Mouse (Mus musculus) C2C12 (cell line): ENCODE data around the gene Mfap1b. TPM values are rescaled to one million over a fixed set of nuclear protein-coding genes. Genes with fewer than 3 reads are reported as not detected.

Source experiments
- H3K27me3 ChIP-seq: one replicate; pipeline ENCODE4 v1.6.1; 2011; ENCODE audit not compliant: control insufficient read depth, insufficient read depth, insufficient read length
- H3K36me3 ChIP-seq: one replicate; pipeline ENCODE4 v1.6.1; 2011; ENCODE audit not compliant: control insufficient read depth, insufficient read depth
- H3K4me3 ChIP-seq: one replicate; pipeline ENCODE4 v1.5.1; 2011; ENCODE audit warnings: mild to moderate bottlenecking, control low read depth; ENCODE audit not compliant: poor library complexity, insufficient read depth, severe bottlenecking
- H3K79me2 ChIP-seq: one replicate; pipeline ENCODE4 v1.6.1; 2011; ENCODE audit not compliant: control insufficient read depth, insufficient read depth
- H3K79me3 ChIP-seq: one replicate; pipeline ENCODE4 v1.6.1; 2011; ENCODE audit warnings: low read depth, control low read depth
- H3ac ChIP-seq: one replicate; pipeline ENCODE3; 2011; ENCODE audit warnings: low read depth; ENCODE audit not compliant: control insufficient read depth, insufficient read length
- CEBPB ChIP-seq: IDR thresholded peaks from one replicate; pipeline ENCODE4 v1.6.1; 2011; ENCODE audit warnings: low read depth, mild to moderate bottlenecking, control low read depth, moderate library complexity
- CTCF ChIP-seq: IDR thresholded peaks from one replicate; pipeline ENCODE4 v1.5.1; 2011; ENCODE audit not compliant: control insufficient read depth, insufficient read depth, insufficient read length
- FOSL1 ChIP-seq: IDR thresholded peaks from one replicate; pipeline ENCODE4 v1.8.0; 2011; ENCODE audit warnings: mild to moderate bottlenecking, low read length; ENCODE audit not compliant: poor library complexity, insufficient read depth, severe bottlenecking
- MAX ChIP-seq: IDR thresholded peaks from one replicate; pipeline ENCODE4 v1.6.1; 2011; ENCODE audit warnings: mild to moderate bottlenecking, control low read depth
- MYOD1 ChIP-seq: IDR thresholded peaks from one replicate; pipeline ENCODE4 v1.6.1; 2011; ENCODE audit warnings: low read depth; ENCODE audit not compliant: control insufficient read depth, insufficient read length
- MYOG ChIP-seq: IDR thresholded peaks from one replicate; pipeline ENCODE4 v1.6.1; 2011; ENCODE audit not compliant: control insufficient read depth, insufficient read length; ENCODE audit errors: extremely low read depth
- USF1 ChIP-seq: IDR thresholded peaks from one replicate; pipeline ENCODE4 v1.6.1; 2011; ENCODE audit warnings: low read depth, mild to moderate bottlenecking, control low read depth, moderate library complexity
- polyA plus RNA-seq: library from polyadenylated mRNA; unstranded; fragments of >200 nt; fragmentation: generic; extraction: Trizol; gene quantifications from one replicate; pipeline ENCODE4 v1.2.1, GENCODE M21; 2012; ENCODE audit warnings: missing spikeins

Gene Mfap1b
- polyA plus RNA-seq, 1 experiment = 8.8 TPM

- Histone ChIP-seq H3K27me3 (no peaks in the 10 kb centered on the region), H3K79me3 (peaks cover 21% of the 10 kb centered on the region), H3K36me3 (peaks cover 36% of the 10 kb centered on the region), H3K4me3 (peak overlapping the region; percentile 92), H3ac (peak overlapping the region; percentile 83), H3K79me2 (peaks cover 45% of the 10 kb centered on the region)
- TF ChIP-seq MYOG (no peak), CEBPB (no peak), MAX (no peak), FOSL1 (no peak), CTCF (no peak), USF1 (no peak), MYOD1 (no peak)
These were observed 23.8 kb downstream of the Mfap1b start for GRCm38 (mm10) chr2:121450093-121450492.

GRCm38 (mm10) chr2:121449545-121450011 lies 24.3 kb downstream of the Mfap1b start:
- Histone ChIP-seq H3K36me3 (peaks cover 36% of the 10 kb centered on the region), H3K79me2 (peaks cover 45% of the 10 kb centered on the region), H3K79me3 (peaks cover 21% of the 10 kb centered on the region), H3K4me3 (peak overlapping the region; percentile 92), H3K27me3 (no peaks in the 10 kb centered on the region), H3ac (peak overlapping the region; percentile 83)
- no peak for TF ChIP-seq FOSL1
- TF ChIP-seq CEBPB = no peak
- TF ChIP-seq USF1 = no peak
- TF ChIP-seq MYOD1 = no peak
- TF ChIP-seq MAX = no peak
- TF ChIP-seq CTCF = no peak
- TF ChIP-seq MYOG = no peak

- TF ChIP-seq MAX (no peak), USF1 (peak; percentile 94), CEBPB (no peak)
- Histone ChIP-seq H3K27me3 (no peaks in the 10 kb centered on the region), H3ac (peak within 1 kb of the TSS; percentile 83), H3K79me2 (peaks cover 43% of the 10 kb centered on the region), H3K79me3 (peaks cover 21% of the 10 kb centered on the region), H3K36me3 (peaks cover 33% of the 10 kb centered on the region), H3K4me3 (peak within 1 kb of the TSS; percentile 92)
These were observed 24.9 kb downstream of the Mfap1b start, which contains the start of gene Serf2 for GRCm38 (mm10) chr2:121448739-121449535. Gene Serf2, plus strand, starts transcription at chr2:121449195.

- H3K27me3 ChIP-seq = no peaks in the 10 kb centered on the region
- TF ChIP-seq MAX = no peak
- no peak for TF ChIP-seq MYOD1
- TF ChIP-seq CTCF = no peak
- no peak for TF ChIP-seq FOSL1
- TF ChIP-seq MYOG = no peak
- TF ChIP-seq USF1 = no peak
- no peak for TF ChIP-seq CEBPB
- H3K79me2 ChIP-seq = peaks cover 38% of the 10 kb centered on the region
- peak overlapping the region; percentile 16 for H3K4me3 ChIP-seq
- H3K36me3 ChIP-seq = peaks cover 26% of the 10 kb centered on the region
- no peak overlapping the region for H3ac ChIP-seq
- peaks cover 21% of the 10 kb centered on the region for H3K79me3 ChIP-seq
These were observed 25.7 kb downstream of the Mfap1b start for GRCm38 (mm10) chr2:121448136-121448535.

GRCm38 (mm10) chr2:121447006-121447405 lies 26.9 kb downstream of the Mfap1b start:
- Histone ChIP-seq H3K36me3 (peaks cover 15% of the 10 kb centered on the region), H3K4me3 (no peak overlapping the region), H3ac (no peak overlapping the region), H3K79me2 (peaks cover 27% of the 10 kb centered on the region), H3K27me3 (no peaks in the 10 kb centered on the region), H3K79me3 (peaks cover 19% of the 10 kb centered on the region)
- TF ChIP-seq CTCF (no peak), USF1 (no peak), MYOD1 (no peak), CEBPB (no peak)

- Histone ChIP-seq H3ac (no peak overlapping the region), H3K36me3 (peaks cover 18% of the 10 kb centered on the region), H3K27me3 (no peaks in the 10 kb centered on the region), H3K79me2 (peaks cover 24% of the 10 kb centered on the region), H3K4me3 (no peak overlapping the region), H3K79me3 (peaks cover 17% of the 10 kb centered on the region)
- TF ChIP-seq CTCF = no peak
- no peak for TF ChIP-seq FOSL1
- TF ChIP-seq MAX = no peak
- no peak for TF ChIP-seq MYOD1
- no peak for TF ChIP-seq MYOG
These were observed 27.4 kb downstream of the Mfap1b start for GRCm38 (mm10) chr2:121446506-121446905.
